21 mouse cellular contexts compared by ENCODE assay signal in the genomic region with DNA sequence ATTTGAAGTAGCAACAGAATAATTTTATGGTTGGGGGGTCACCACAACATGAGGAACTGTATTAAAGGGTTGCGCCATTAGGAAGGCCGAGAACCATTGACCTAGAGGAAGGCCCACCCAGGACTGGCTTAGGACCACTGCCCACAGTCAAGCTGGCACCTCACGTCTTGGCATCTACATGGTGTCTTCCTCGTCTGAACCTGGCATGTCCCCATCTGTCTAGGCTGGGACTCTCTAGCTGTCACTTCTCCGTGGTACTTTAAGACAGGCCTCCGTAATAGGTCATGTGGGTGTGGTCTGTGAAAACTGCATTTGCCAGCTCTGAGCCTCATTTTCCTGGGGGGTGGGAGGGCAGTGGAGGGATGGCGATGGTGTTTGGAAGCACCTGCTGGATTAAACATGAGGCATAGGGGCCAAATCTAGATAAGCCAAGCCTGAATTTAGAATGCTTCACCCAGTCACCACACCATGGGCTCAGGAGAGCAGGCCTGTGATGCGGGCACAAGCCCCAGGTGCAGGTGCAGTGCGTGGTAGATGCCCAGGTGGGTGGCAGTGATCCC. TPM values are rescaled to one million over a fixed set of nuclear protein-coding genes. Genes with fewer than 3 reads are reported as not detected.
A peak's percentile ranks its signal among the peaks of the same experiment; 100 is the strongest.
DNase-seq lines count a peak whose midpoint lies in the region; ATAC-seq and TF ChIP-seq lines count a peak whose summit lies in the region.
"Had no signal": no experiment of that assay in that cellular context is flagged by ENCODE, and none has a peak within 500 bp of the region (broad histone marks: within the 10 kb centered on the region; RNA-seq: fewer than 3 reads in every experiment).

No protein-coding gene starts in this region.

- peaks cover 28% of the 10 kb centered on the region for H3K4me1 ChIP-seq in midbrain, embryonic 11.5 days (ENCODE audit: control insufficient read depth, insufficient read depth, low read length)
- H3K4me1 ChIP-seq in midbrain, embryonic 16.5 days (ENCODE audit: control insufficient read depth, insufficient read depth, low read length) = peaks cover 37% of the 10 kb centered on the region

- peak; percentile 28 for DNase-seq in cerebellum, adult 8-10 months
- no peak for DNase-seq in cerebellum, postnatal 10 days
- peak; percentile 81 for DNase-seq in midbrain, embryonic 11.5 days (ENCODE audit: low spot score, missing footprints)
- DNase-seq in cerebellum, adult 9-11 months = peak; percentile 49
- DNase-seq in adrenal gland, postnatal 14 days = no peak

- H3ac ChIP-seq in myocyte (ENCODE audit: control insufficient read depth, insufficient read length) = no peak overlapping the region

- H3K27me3 ChIP-seq in midbrain, embryonic 11.5 days (ENCODE audit: control insufficient read depth, insufficient read depth, low read length) = no peaks in the 10 kb centered on the region
- no peaks in the 10 kb centered on the region for H3K27me3 ChIP-seq in midbrain, embryonic 16.5 days (ENCODE audit: control insufficient read depth, insufficient read depth, low read depth, low read length)
- H3K27me3 ChIP-seq in myocyte (ENCODE audit: control insufficient read depth, insufficient read depth, insufficient read length) = no peaks in the 10 kb centered on the region
- H3K27me3 ChIP-seq: embryonic facial prominence, embryonic 15.5 days; forebrain, embryonic 13.5 days; hindbrain, embryonic 12.5 days; kidney, embryonic 15.5 days; limb, embryonic 13.5 days; neural tube, embryonic 13.5 days; stomach, embryonic 15.5 days had no signal

- no peak overlapping the region for H3K9ac ChIP-seq in midbrain, embryonic 11.5 days (ENCODE audit: low read length)
- no peak overlapping the region for H3K9ac ChIP-seq in midbrain, embryonic 16.5 days (ENCODE audit: low read depth, low read length)
- H3K9ac ChIP-seq: embryonic facial prominence, embryonic 15.5 days; forebrain, embryonic 13.5 days; kidney, embryonic 15.5 days; limb, embryonic 13.5 days; liver, embryonic 13.5 days; neural tube, embryonic 13.5 days; stomach, embryonic 15.5 days had no signal

- H3K27ac ChIP-seq in midbrain, embryonic 11.5 days (ENCODE audit: low read depth, low read length) = no peak overlapping the region
- H3K27ac ChIP-seq in midbrain, embryonic 16.5 days (ENCODE audit: low read length) = no peak overlapping the region
- H3K27ac ChIP-seq: embryonic facial prominence, embryonic 10.5 days; embryonic facial prominence, embryonic 15.5 days; hindbrain, embryonic 12.5 days; kidney, embryonic 15.5 days; limb, embryonic 13.5 days; liver, embryonic 13.5 days; macrophage; stomach, embryonic 15.5 days had no signal

- no peak for ATAC-seq in midbrain, embryonic 11.5 days (ENCODE audit: low FRiP score)
- ATAC-seq in midbrain, embryonic 16.5 days = no peak
- ATAC-seq: forebrain, embryonic 13.5 days had no signal

- no peaks in the 10 kb centered on the region for H3K9me3 ChIP-seq in midbrain, embryonic 11.5 days (ENCODE audit: control insufficient read depth, low read length)
- no peaks in the 10 kb centered on the region for H3K9me3 ChIP-seq in midbrain, embryonic 16.5 days (replicated peaks; ENCODE audit: control insufficient read depth, low read length, poor library complexity, severe bottlenecking)
- H3K9me3 ChIP-seq: embryonic facial prominence, embryonic 10.5 days; embryonic facial prominence, embryonic 15.5 days; forebrain, embryonic 13.5 days; G1E; hindbrain, embryonic 12.5 days; kidney, embryonic 15.5 days; limb, embryonic 13.5 days; liver, embryonic 13.5 days; neural tube, embryonic 13.5 days; stomach, embryonic 15.5 days had no signal

- H3K36me3 ChIP-seq in midbrain, embryonic 11.5 days (ENCODE audit: control insufficient read depth, insufficient read depth, low read length) = no peaks in the 10 kb centered on the region; the same call in 1 of the 2 replicates
- H3K36me3 ChIP-seq in midbrain, embryonic 16.5 days (ENCODE audit: control insufficient read depth, insufficient read depth, low read length) = peaks cover 3% of the 10 kb centered on the region; the same call in 1 of the 2 replicates
- peaks cover 24% of the 10 kb centered on the region for H3K36me3 ChIP-seq in myocyte (ENCODE audit: control insufficient read depth, insufficient read depth)

- H3K79me2 ChIP-seq in myocyte (ENCODE audit: control insufficient read depth, insufficient read depth) = peaks cover 2% of the 10 kb centered on the region

- no peak overlapping the region for H3K4me2 ChIP-seq in midbrain, embryonic 11.5 days
- H3K4me2 ChIP-seq in midbrain, embryonic 16.5 days (ENCODE audit: low read length) = no peak overlapping the region
- H3K4me2 ChIP-seq in myocyte (ENCODE audit: low read depth) = no peak overlapping the region
- H3K4me2 ChIP-seq: embryonic facial prominence, embryonic 15.5 days; forebrain, embryonic 13.5 days; hindbrain, embryonic 12.5 days; kidney, embryonic 15.5 days; limb, embryonic 13.5 days; liver, embryonic 13.5 days; neural tube, embryonic 13.5 days; stomach, embryonic 15.5 days had no signal

- TF ChIP-seq POLR2A in myocyte (IDR thresholded peaks at IDR 0.05; ENCODE audit: insufficient read length, low read depth) = no peak

- WGBS in midbrain, embryonic 11.5 days = 90% methylated on average over 9 of the region's 9 CpGs
- 92% methylated on average over 9 of the region's 9 CpGs for WGBS in midbrain, embryonic 16.5 days

- no peak overlapping the region for H3K4me3 ChIP-seq in midbrain, embryonic 11.5 days (ENCODE audit: low read depth, low read length)
- no peak overlapping the region for H3K4me3 ChIP-seq in midbrain, embryonic 16.5 days (ENCODE audit: low read depth, low read length)
- no peak overlapping the region for H3K4me3 ChIP-seq in myocyte
- H3K4me3 ChIP-seq: embryonic facial prominence, embryonic 10.5 days; embryonic facial prominence, embryonic 15.5 days; forebrain, embryonic 13.5 days; hindbrain, embryonic 12.5 days; kidney, embryonic 15.5 days; limb, embryonic 13.5 days; liver, embryonic 13.5 days; neural tube, embryonic 13.5 days; stomach, embryonic 15.5 days had no signal

TF ChIP-seq in myocyte, 11 proteins besides CTCF, POLR2A, EP300 and RAD21:
- TF ChIP-seq POLR2AphosphoS2 (IDR thresholded peaks at IDR 0.05; ENCODE audit: insufficient read length, low read depth) (peak; percentile 38), REST (IDR thresholded peaks at IDR 0.05; ENCODE audit: insufficient read depth, insufficient read length) (no peak), CEBPB (IDR thresholded peaks at IDR 0.05; ENCODE audit: insufficient read depth, poor library complexity, severe bottlenecking) (no peak), TCF12 (IDR thresholded peaks at IDR 0.05; ENCODE audit: insufficient read depth, poor library complexity, severe bottlenecking) (no peak)

RNA-seq across cellular contexts. Expression of a gene that starts 9.9 kb away (rescaled TPM):
- polyA plus RNA-seq in midbrain, embryonic 11.5 days (2014; fragmentation: Nextera tagmentation; extraction: Ambion mirVana) = not detected in 2 replicates
- 1.0 and 1.9 TPM in 2 replicates for polyA plus RNA-seq in midbrain, embryonic 16.5 days (2015; fragmentation: Nextera tagmentation; extraction: Ambion mirVana)
- 0.05 TPM for polyA plus RNA-seq in myocyte (2012; fragmentation: generic; extraction: Trizol)
- not detected in 2 replicates for total RNA-seq in adrenal gland, postnatal 14 days (2021)
- total RNA-seq: adrenal gland, adult 8-10 months; G1E; gastrocnemius, postnatal 10 days; megakaryocyte-erythroid progenitor cell, adult 5-6 weeks had no signal
- polyA plus RNA-seq: embryonic facial prominence, embryonic 10.5 days; forebrain, embryonic 13.5 days; G1E; liver, embryonic 13.5 days; macrophage had no signal

RNA-seq across cellular contexts. Expression of a gene that starts 45.3 kb away (rescaled TPM):
- 13.2 and 14.8 TPM in 2 replicates for polyA plus RNA-seq in midbrain, embryonic 11.5 days (2014; fragmentation: Nextera tagmentation; extraction: Ambion mirVana)
- polyA plus RNA-seq in midbrain, embryonic 16.5 days (2015; fragmentation: Nextera tagmentation; extraction: Ambion mirVana) = 9.5 and 9.6 TPM in 2 replicates
- polyA plus RNA-seq in myocyte (2012; fragmentation: generic; extraction: Trizol) = 27.3 TPM
- 24.5 and 29.3 TPM in 2 replicates for total RNA-seq in adrenal gland, postnatal 14 days (2021)

RNA-seq across cellular contexts. Expression of a gene that starts 51.1 kb away (rescaled TPM):
- 431 and 436 TPM in 2 replicates for polyA plus RNA-seq in midbrain, embryonic 11.5 days (2014; fragmentation: Nextera tagmentation; extraction: Ambion mirVana)
- 20.4 and 29.1 TPM in 2 replicates for polyA plus RNA-seq in midbrain, embryonic 16.5 days (2015; fragmentation: Nextera tagmentation; extraction: Ambion mirVana)
- polyA plus RNA-seq in myocyte (2012; fragmentation: generic; extraction: Trizol) = 39.9 TPM
- total RNA-seq in adrenal gland, postnatal 14 days (2021) = 52.0 and 70.5 TPM in 2 replicates

Comparison
In these comparisons a context has a peak if more than half of its experiments do, and no peak if none do; other contexts are left out.
1. DNase-seq: peak in cerebellum, adult 8-10 months (single experiment), midbrain, embryonic 11.5 days (single experiment) and cerebellum, adult 9-11 months (single experiment); none in cerebellum, postnatal 10 days (0 of 2) and adrenal gland, postnatal 14 days (single experiment).
2. RNA of a gene that starts 51.1 kb away (polyA plus RNA-seq): 431 to 436 TPM in midbrain, embryonic 11.5 days; 39.9 TPM in myocyte (single experiment) and 20.4 to 29.1 TPM in midbrain, embryonic 16.5 days; every median in the first group is over 10 times any median in the second.